Mouse (Mus musculus): ENCODE data around the gene Atp8b5. TPM values are rescaled to one million over a fixed set of nuclear protein-coding genes. Genes with fewer than 3 reads are reported as not detected.

The Atp8b5 gene
- 0.79 and 0.89 TPM in 2 replicates for total RNA-seq (2012; rRNA removed)

DNA sequence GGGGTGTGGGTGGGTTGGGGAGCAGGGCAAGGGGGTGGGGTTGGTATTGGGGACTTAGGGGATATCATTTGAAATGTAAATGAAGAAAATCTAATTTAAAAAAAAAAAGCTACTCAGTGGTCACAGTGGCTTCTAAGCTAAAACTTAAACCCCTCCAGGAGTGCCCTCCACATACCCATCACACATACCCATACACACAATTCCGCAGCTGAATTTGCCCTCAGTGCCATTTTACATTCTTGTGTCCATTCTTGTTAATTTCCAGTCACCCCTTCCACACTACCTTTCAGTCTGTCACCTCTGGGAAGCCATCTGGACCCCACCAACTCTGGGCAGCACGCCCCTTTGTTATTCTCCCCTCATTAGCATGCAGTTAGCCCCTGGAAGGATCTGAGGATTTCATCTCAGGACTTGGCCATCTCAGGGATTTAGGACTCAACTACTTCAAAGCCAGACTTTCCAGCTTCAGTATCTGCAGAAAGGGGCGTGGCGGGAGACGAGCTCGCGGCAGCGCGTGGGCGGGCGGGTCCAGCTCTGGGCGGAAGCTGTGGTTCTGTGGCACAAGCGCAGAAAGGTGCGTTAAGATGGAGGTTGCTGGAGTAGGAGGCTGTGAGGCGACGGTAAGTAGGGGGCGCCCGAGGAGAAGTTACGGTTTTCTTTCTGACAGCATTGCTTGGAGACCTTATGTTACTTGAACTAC is at the start of gene Atp8b5:
TSS of gene Atp8b5 (plus strand) at position 537 of the 700 bp plus-strand sequence.
- peak; percentile 1; the same call in 1 of the 2 replicates for TF ChIP-seq ZC3H11A (IDR thresholded peaks at IDR 0.05; ENCODE audit: borderline replicate concordance, low read depth, low read length)
- no peak for TF ChIP-seq CHD2 (IDR thresholded peaks at IDR 0.05; ENCODE audit: low read depth, low read length)
- no peak for TF ChIP-seq HCFC1 (IDR thresholded peaks at IDR 0.05; ENCODE audit: borderline replicate concordance, insufficient read depth, low read length)
- TF ChIP-seq ZNF384 (IDR thresholded peaks at IDR 0.05; ENCODE audit: low read depth, low read length): no peak
- TF ChIP-seq MAFK (IDR thresholded peaks at IDR 0.05; ENCODE audit: insufficient read depth, low read depth, low read length): no peak
- Histone ChIP-seq H3K36me3 (ENCODE audit: control insufficient read depth, insufficient read depth, low read length, poor library complexity, severe bottlenecking) (no peaks in the 10 kb centered on the region), H3K27ac (ENCODE audit: insufficient read depth, low read depth, low read length, poor library complexity, severe bottlenecking) (no peak within 1 kb of the TSS), H3K4me3 (ENCODE audit: insufficient read depth in 1 of 2, low read depth in 1 of 2, low read length in 2 of 2, poor library complexity in 1 of 2, severe bottlenecking in 1 of 2) (peak within 1 kb of the TSS; percentile 16 to 62; a peak in 3 of 4 replicates), H3K9me3 (ENCODE audit: control insufficient read depth, insufficient read depth, low read depth, low read length) (no peaks in the 10 kb centered on the region), H3K9ac (ENCODE audit: insufficient read depth, low read depth, low read length, poor library complexity, severe bottlenecking) (peak within 1 kb of the TSS; percentile 44; the same call in 1 of the 2 replicates), H3K4me1 (ENCODE audit: control insufficient read depth in 2 of 2, insufficient read depth in 2 of 2, low read length in 2 of 2, poor library complexity in 1 of 2) (peaks cover 0 to 4% of the 10 kb centered on the region in 2 experiments; a peak in 1 of 4 replicates)
- in situ Hi-C loops (cut with MboI; ENCODE audit: low sequenced_read_pairs in 2 of 2, unreplicated experiment in 2 of 2): no loop called here
- peak; percentile 62 for DNase-seq (ENCODE audit: low read depth, low spot score)

- no peak for DNase-seq (ENCODE audit: low read depth, low spot score)
- in situ Hi-C loops (cut with MboI; ENCODE audit: low sequenced_read_pairs in 2 of 2, unreplicated experiment in 2 of 2): no loop called here
- Histone ChIP-seq H3K9ac (ENCODE audit: insufficient read depth, low read depth, low read length, poor library complexity, severe bottlenecking) (no peak overlapping the region), H3K36me3 (ENCODE audit: control insufficient read depth, insufficient read depth, low read length, poor library complexity, severe bottlenecking) (no peaks in the 10 kb centered on the region), H3K4me3 (ENCODE audit: insufficient read depth in 1 of 2, low read depth in 1 of 2, low read length in 2 of 2, poor library complexity in 1 of 2, severe bottlenecking in 1 of 2) (no peak overlapping the region), H3K27ac (ENCODE audit: insufficient read depth, low read depth, low read length, poor library complexity, severe bottlenecking) (no peak overlapping the region), H3K9me3 (ENCODE audit: control insufficient read depth, insufficient read depth, low read depth, low read length) (no peaks in the 10 kb centered on the region), H3K4me1 (ENCODE audit: control insufficient read depth in 2 of 2, insufficient read depth in 2 of 2, low read length in 2 of 2, poor library complexity in 1 of 2) (0 out of 4 replicates have a peak, but pooled peaks cover 0 to 2% of the 10 kb centered on the region in 2 experiments)
- no peak for TF ChIP-seq ZC3H11A (IDR thresholded peaks at IDR 0.05; ENCODE audit: borderline replicate concordance, low read depth, low read length)
- TF ChIP-seq ZNF384 (IDR thresholded peaks at IDR 0.05; ENCODE audit: low read depth, low read length): no peak
- TF ChIP-seq CHD2 (IDR thresholded peaks at IDR 0.05; ENCODE audit: low read depth, low read length): no peak
- TF ChIP-seq MAFK (IDR thresholded peaks at IDR 0.05; ENCODE audit: insufficient read depth, low read depth, low read length): no peak
- no peak for TF ChIP-seq HCFC1 (IDR thresholded peaks at IDR 0.05; ENCODE audit: borderline replicate concordance, insufficient read depth, low read length)
Measured at GRCm38 (mm10) chr4:43217997-43218396, 49.0 kb upstream of the Atp8b5 start.

DNA sequence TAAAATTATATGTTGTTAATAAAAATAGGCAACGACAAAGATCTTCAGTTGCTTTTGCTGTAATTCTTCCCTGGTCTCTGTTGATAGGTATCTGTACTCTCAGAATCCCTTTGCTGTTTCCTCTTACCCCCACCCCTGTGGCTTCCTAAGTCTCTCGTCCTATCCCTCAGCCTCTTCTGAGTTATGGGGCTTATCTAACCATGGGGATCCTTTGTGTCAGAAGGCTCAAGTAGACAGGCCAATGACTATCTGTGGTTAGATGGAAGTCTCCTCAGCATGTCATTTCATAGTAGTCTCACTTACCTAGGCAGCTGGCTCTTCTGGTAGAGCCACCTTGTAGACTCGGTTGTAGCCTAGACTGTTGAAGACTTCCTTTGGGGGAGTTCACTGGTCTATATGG is 35.1 kb upstream of the Atp8b5 start:
- H3K36me3 ChIP-seq (ENCODE audit: control insufficient read depth, insufficient read depth, low read length, poor library complexity, severe bottlenecking): peaks cover 2% of the 10 kb centered on the region; the same call in 1 of the 2 replicates
- no peak overlapping the region for H3K4me3 ChIP-seq (ENCODE audit: insufficient read depth in 1 of 2, low read depth in 1 of 2, low read length in 2 of 2, poor library complexity in 1 of 2, severe bottlenecking in 1 of 2)
- no peak overlapping the region for H3K27ac ChIP-seq (ENCODE audit: insufficient read depth, low read depth, low read length, poor library complexity, severe bottlenecking)
- DNase-seq (ENCODE audit: low read depth, low spot score): no peak
- H3K9me3 ChIP-seq (ENCODE audit: control insufficient read depth, insufficient read depth, low read depth, low read length): no peaks in the 10 kb centered on the region
- TF ChIP-seq HCFC1 (IDR thresholded peaks at IDR 0.05; ENCODE audit: borderline replicate concordance, insufficient read depth, low read length) (no peak), ZC3H11A (IDR thresholded peaks at IDR 0.05; ENCODE audit: borderline replicate concordance, low read depth, low read length) (no peak), CHD2 (IDR thresholded peaks at IDR 0.05; ENCODE audit: low read depth, low read length) (no peak), MAFK (IDR thresholded peaks at IDR 0.05; ENCODE audit: insufficient read depth, low read depth, low read length) (no peak), ZNF384 (IDR thresholded peaks at IDR 0.05; ENCODE audit: low read depth, low read length) (no peak)
- in situ Hi-C loops (cut with MboI; ENCODE audit: low sequenced_read_pairs in 2 of 2, unreplicated experiment in 2 of 2): no loop called here
- H3K9ac ChIP-seq (ENCODE audit: insufficient read depth, low read depth, low read length, poor library complexity, severe bottlenecking): no peak overlapping the region
- no peaks in the 10 kb centered on the region for H3K4me1 ChIP-seq (ENCODE audit: control insufficient read depth in 2 of 2, insufficient read depth in 2 of 2, low read length in 2 of 2, poor library complexity in 1 of 2)

- TF ChIP-seq ZNF384 (IDR thresholded peaks at IDR 0.05; ENCODE audit: low read depth, low read length): no peak
- no peak for TF ChIP-seq HCFC1 (IDR thresholded peaks at IDR 0.05; ENCODE audit: borderline replicate concordance, insufficient read depth, low read length)
- no peak for TF ChIP-seq ZC3H11A (IDR thresholded peaks at IDR 0.05; ENCODE audit: borderline replicate concordance, low read depth, low read length)
- TF ChIP-seq CHD2 (IDR thresholded peaks at IDR 0.05; ENCODE audit: low read depth, low read length): no peak
- no peak for TF ChIP-seq MAFK (IDR thresholded peaks at IDR 0.05; ENCODE audit: insufficient read depth, low read depth, low read length)
Measured at GRCm38 (mm10) chr4:43232985-43233384, 34.0 kb upstream of the Atp8b5 start.

More at GRCm38 (mm10) chr4:43232985-43233384, 34.0 kb upstream of the Atp8b5 start:
- no peak for DNase-seq (ENCODE audit: low read depth, low spot score)
- Histone ChIP-seq H3K9me3 (ENCODE audit: control insufficient read depth, insufficient read depth, low read depth, low read length) (no peaks in the 10 kb centered on the region), H3K4me3 (ENCODE audit: insufficient read depth in 1 of 2, low read depth in 1 of 2, low read length in 2 of 2, poor library complexity in 1 of 2, severe bottlenecking in 1 of 2) (no peak overlapping the region), H3K4me1 (ENCODE audit: control insufficient read depth in 2 of 2, insufficient read depth in 2 of 2, low read length in 2 of 2, poor library complexity in 1 of 2) (no peaks in the 10 kb centered on the region), H3K27ac (ENCODE audit: insufficient read depth, low read depth, low read length, poor library complexity, severe bottlenecking) (no peak overlapping the region), H3K9ac (ENCODE audit: insufficient read depth, low read depth, low read length, poor library complexity, severe bottlenecking) (no peak overlapping the region), H3K36me3 (ENCODE audit: control insufficient read depth, insufficient read depth, low read length, poor library complexity, severe bottlenecking) (peaks cover 2% of the 10 kb centered on the region; the same call in 1 of the 2 replicates)
- in situ Hi-C loops (cut with MboI; ENCODE audit: low sequenced_read_pairs in 2 of 2, unreplicated experiment in 2 of 2): no loop called here
